Mouse (Mus musculus) stomach, postnatal 0 days (tissue): ENCODE results near the gene Notch1. TPM values are rescaled to one million over a fixed set of nuclear protein-coding genes. Genes with fewer than 3 reads are reported as not detected.
A peak's percentile ranks its signal among the peaks of the same experiment; 100 is the strongest.

Experiments
- ATAC-seq: fragments of 200-750 bp; cut with Nextera tagmentation; 2 replicates; pipeline ENCODE4 v1.8.0; 2017; ENCODE audit not compliant: low FRiP score, low TSS enrichment
- DNase-seq: peaks from one replicate; pipeline ENCODE4 v3.0.0-alpha.2; 2016; ENCODE audit warnings: low spot score
- H3K27ac ChIP-seq: fragments of 300-500 bp; sonication (generic); replicated peaks from 2 replicates; pipeline ENCODE4 v1.5.1; 2014; ENCODE audit warnings: mild to moderate bottlenecking, control low read depth
- H3K27me3 ChIP-seq: fragments of 300-500 bp; sonication (generic); 2 replicates; pipeline ENCODE4 v1.6.1; 2014; ENCODE audit warnings: low read length; ENCODE audit not compliant: control insufficient read depth, insufficient read depth
- H3K36me3 ChIP-seq: fragments of 300-500 bp; sonication (generic); 2 replicates; pipeline ENCODE4 v1.6.1; 2014; ENCODE audit warnings: low read length, mixed read lengths; ENCODE audit not compliant: control insufficient read depth, insufficient read depth
- H3K4me1 ChIP-seq: fragments of 300-500 bp; sonication (generic); replicated peaks from 2 replicates; pipeline ENCODE4 v1.6.1; 2014; ENCODE audit warnings: antibody characterized with exemption; ENCODE audit not compliant: control insufficient read depth, insufficient read depth
- H3K4me2 ChIP-seq: fragments of 300-500 bp; sonication (generic); replicated peaks from 2 replicates; pipeline ENCODE4 v1.6.1; 2014; ENCODE audit warnings: low read depth, mild to moderate bottlenecking, control low read depth, moderate library complexity
- H3K4me3 ChIP-seq: fragments of 300-500 bp; sonication (generic); 2 replicates; pipeline ENCODE4 v1.5.1; 2014; ENCODE audit warnings: low read depth, low read length, control low read depth
- H3K9ac ChIP-seq: fragments of 300-500 bp; sonication (generic); 2 replicates; pipeline ENCODE4 v1.6.1; 2014; ENCODE audit warnings: mild to moderate bottlenecking, low read length, control low read depth, mixed read lengths
- H3K9me3 ChIP-seq: fragments of 300-500 bp; sonication (generic); 2 replicates; pipeline ENCODE4 v1.6.1; 2016; ENCODE audit warnings: low read length; ENCODE audit not compliant: control insufficient read depth
- CTCF ChIP-seq: IDR thresholded peaks from 2 replicates; pipeline ENCODE4 v1.5.1; 2016; ENCODE audit warnings: antibody characterized with exemption, low read depth, mild to moderate bottlenecking, moderate library complexity
- EP300 ChIP-seq: optimal IDR thresholded peaks from 2 replicates; pipeline ENCODE3; 2016; ENCODE audit warnings: antibody characterized with exemption
- WGBS: fragments of 180-500 bp; shearing (Covaris S2); extraction: QIAGEN DNeasy Blood & Tissue Kit; methylation state at CpG from one replicate; pipeline ENCODE4 v1.1.7; 2014; 5-methylcytosine and 5-hydroxymethylcytosine counted together
- polyA plus RNA-seq: library from polyadenylated mRNA; unstranded; fragments of >200 nt; fragmentation: Nextera tagmentation; extraction: Ambion mirVana; gene quantifications from 2 replicates; pipeline ENCODE4 v1.2.1, GENCODE M21; 2015

Notch1 gene
- 4.8 and 5.6 TPM in 2 replicates for polyA plus RNA-seq

DNA sequence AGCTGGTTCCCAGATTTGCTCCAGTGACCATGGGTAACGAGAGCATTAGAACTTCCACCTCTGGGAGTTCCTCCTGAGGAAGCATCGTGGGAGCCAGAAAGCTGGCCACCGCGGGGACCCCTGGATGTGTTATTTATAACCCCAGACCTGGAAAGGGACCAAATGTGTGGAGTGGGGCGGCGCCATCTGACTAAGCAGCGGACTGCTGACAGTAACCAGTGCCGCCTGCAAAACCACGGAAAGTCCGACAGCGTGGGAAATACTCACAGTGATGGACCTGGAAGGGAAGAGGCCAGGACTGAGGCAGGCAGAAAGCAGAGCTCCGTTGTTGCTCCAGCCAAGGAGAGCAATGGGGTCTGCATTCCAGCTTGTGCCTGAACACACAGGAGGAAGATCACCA, at the start of gene Notch1:
Gene Notch1, minus strand, starts transcription at position 389 of the 400 bp plus-strand sequence.
- TF ChIP-seq EP300 (no peak), CTCF (no peak)
- Histone ChIP-seq H3K9me3 (no peaks in the 10 kb centered on the region), H3K27ac (peak within 1 kb of the TSS; percentile 65), H3K27me3 (no peaks in the 10 kb centered on the region), H3K36me3 (no peaks in the 10 kb centered on the region), H3K4me1 (peaks cover 3% of the 10 kb centered on the region; the same call in 1 of the 2 replicates), H3K4me3 (no peak within 1 kb of the TSS), H3K9ac (peak within 1 kb of the TSS; percentile 23; the same call in 1 of the 2 replicates), H3K4me2 (0 out of 2 replicates have a peak within 1 kb of the TSS, but pooled peaks have one; percentile 17)
- ATAC-seq (peak; percentile 35; the same call in 1 of the 2 replicates), DNase-seq (peak; percentile 41)
- WGBS: 30% methylated on average over 12 of the region's 12 CpGs

DNA sequence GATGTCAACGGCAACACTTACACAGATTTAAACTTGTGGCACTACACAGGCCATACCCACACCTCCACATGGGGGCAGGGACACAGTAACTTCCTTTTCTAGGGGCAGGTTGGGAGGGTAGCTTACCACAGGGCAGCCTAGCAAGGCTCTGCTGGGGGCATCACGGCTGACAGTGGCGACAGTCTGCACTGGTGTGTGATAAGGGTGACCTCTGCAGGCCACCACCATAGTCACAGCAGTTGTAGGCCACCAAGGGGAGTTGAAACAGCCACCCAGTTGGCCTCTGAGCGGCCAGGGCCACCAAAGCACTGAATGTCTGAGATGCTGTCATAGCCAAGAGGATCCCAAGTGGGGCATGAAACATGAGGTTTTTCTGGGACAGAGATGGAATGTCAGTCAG, 49.8 kb upstream of the Notch1 start:
- WGBS: 18% methylated on average over 4 of the region's 4 CpGs
- peak; percentile 35 for DNase-seq
- H3K4me3 ChIP-seq: no peak overlapping the region
- TF ChIP-seq CTCF: peak; percentile 73
- TF ChIP-seq EP300: no peak
- H3K9ac ChIP-seq: no peak overlapping the region
- no peaks in the 10 kb centered on the region for H3K9me3 ChIP-seq
- peak; percentile 53 for ATAC-seq
- H3K27me3 ChIP-seq: no peaks in the 10 kb centered on the region
- no peaks in the 10 kb centered on the region for H3K4me1 ChIP-seq
- H3K4me2 ChIP-seq: no peak overlapping the region
- H3K36me3 ChIP-seq: no peaks in the 10 kb centered on the region
- no peak overlapping the region for H3K27ac ChIP-seq

DNA sequence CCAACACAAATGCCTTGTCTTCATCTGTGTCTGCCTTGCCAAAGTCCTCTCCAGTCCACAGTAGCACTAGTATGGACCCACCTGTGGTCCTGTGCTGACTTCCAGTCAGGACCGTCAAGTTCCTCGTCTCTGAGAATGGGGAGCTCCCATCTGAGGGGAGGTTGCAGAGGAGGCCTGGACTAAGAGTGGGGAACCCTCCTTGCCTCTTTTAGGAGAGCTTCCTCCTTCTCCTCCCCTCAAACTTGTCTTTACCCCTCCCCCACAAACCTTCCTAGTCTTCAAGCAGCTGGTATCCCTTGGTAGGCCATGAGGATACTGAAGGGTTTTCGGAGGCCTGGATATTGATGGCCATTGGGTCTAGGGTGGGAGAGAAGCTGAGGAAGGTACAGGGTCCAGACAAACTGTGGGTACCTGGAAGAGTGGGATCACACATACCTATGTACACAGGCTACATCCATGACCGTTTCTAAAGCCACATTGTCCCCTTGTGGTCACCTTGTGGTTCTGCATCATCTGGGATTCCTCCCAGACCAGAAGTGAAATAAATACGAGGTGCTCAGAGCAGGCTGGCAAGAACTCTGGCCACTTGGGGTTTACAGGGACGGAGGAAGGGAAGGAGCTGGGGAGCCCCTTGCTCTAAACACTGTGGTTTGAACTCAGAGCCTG, 45.0 kb upstream of the Notch1 start:
- no peak overlapping the region for H3K4me3 ChIP-seq
- H3K4me1 ChIP-seq: peaks cover 5% of the 10 kb centered on the region; the same call in 1 of the 2 replicates
- peak; percentile 67 for ATAC-seq
- H3K36me3 ChIP-seq: no peaks in the 10 kb centered on the region
- no peak overlapping the region for H3K4me2 ChIP-seq
- no peaks in the 10 kb centered on the region for H3K9me3 ChIP-seq
- H3K27ac ChIP-seq: no peak overlapping the region
- TF ChIP-seq EP300: no peak
- peak; percentile 99 for TF ChIP-seq CTCF
- H3K9ac ChIP-seq: no peak overlapping the region
- WGBS: 45% methylated on average over 6 of the region's 6 CpGs
- no peaks in the 10 kb centered on the region for H3K27me3 ChIP-seq
- DNase-seq: peak; percentile 43

DNA sequence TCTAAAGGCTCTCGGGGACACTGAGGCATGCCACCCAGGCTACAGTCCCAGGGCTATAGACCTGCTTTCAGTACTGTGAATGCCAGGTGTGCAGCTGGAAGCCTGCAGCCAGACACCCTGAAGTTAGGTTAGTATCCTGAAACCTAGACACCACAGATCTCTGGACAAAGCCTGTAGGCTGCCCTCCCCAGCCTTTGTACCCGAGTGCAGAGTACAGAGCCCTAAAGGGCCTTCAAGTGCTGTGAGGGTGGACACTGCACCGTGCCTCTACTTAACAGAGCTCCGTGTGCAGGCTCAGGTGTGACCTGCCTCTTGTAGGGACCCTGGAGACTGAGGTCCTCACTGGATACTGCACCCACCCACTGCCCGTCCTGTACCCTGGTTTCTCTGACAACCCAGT, 44.0 kb upstream of the Notch1 start:
- Histone ChIP-seq H3K4me3 (no peak overlapping the region), H3K36me3 (no peaks in the 10 kb centered on the region), H3K27ac (no peak overlapping the region), H3K4me1 (peaks cover 5% of the 10 kb centered on the region; the same call in 1 of the 2 replicates), H3K27me3 (no peaks in the 10 kb centered on the region), H3K9ac (no peak overlapping the region), H3K9me3 (no peaks in the 10 kb centered on the region), H3K4me2 (no peak overlapping the region)
- WGBS: 85% methylated on average over 5 of the region's 5 CpGs
- TF ChIP-seq EP300 (no peak), CTCF (no peak)
- DNase-seq (no peak), ATAC-seq (no peak)

DNA sequence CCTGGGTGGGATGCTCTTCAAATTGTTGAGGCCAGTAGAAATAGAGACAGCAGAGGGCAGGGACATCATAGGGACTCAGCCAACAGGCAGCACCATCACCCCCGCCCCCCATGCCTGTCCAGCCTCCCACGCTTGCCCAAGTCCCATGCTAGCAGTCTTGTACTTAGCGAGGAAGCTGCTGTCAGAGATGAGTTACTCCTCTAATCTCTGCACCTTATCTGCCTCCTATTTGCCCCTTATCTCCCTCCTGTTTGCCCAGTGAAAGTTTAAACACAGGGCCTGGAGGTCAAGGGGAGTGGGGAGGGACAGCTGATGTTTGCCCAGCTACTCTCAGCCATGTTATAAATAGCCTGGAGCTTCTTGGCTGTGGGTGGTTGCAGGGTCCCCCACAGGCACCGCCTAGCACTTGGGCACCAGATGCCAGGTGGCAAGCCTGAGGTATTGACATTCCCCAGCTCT, 40.1 kb upstream of the Notch1 start:
- 0 out of 2 replicates have a peak overlapping the region, but pooled peaks have one; percentile 24 for H3K27ac ChIP-seq
- ATAC-seq (no peak), DNase-seq (peak; percentile 29)
- WGBS: 40% methylated on average over 4 of the region's 4 CpGs
- no peaks in the 10 kb centered on the region for H3K27me3 ChIP-seq
- H3K4me2 ChIP-seq: no peak overlapping the region; the same call in 1 of the 2 replicates
- no peak overlapping the region for H3K4me3 ChIP-seq
- peaks cover 5% of the 10 kb centered on the region; the same call in 1 of the 2 replicates for H3K4me1 ChIP-seq
- no peaks in the 10 kb centered on the region for H3K9me3 ChIP-seq
- H3K9ac ChIP-seq: no peak overlapping the region
- no peak for TF ChIP-seq EP300
- no peak for TF ChIP-seq CTCF
- no peaks in the 10 kb centered on the region for H3K36me3 ChIP-seq

DNA sequence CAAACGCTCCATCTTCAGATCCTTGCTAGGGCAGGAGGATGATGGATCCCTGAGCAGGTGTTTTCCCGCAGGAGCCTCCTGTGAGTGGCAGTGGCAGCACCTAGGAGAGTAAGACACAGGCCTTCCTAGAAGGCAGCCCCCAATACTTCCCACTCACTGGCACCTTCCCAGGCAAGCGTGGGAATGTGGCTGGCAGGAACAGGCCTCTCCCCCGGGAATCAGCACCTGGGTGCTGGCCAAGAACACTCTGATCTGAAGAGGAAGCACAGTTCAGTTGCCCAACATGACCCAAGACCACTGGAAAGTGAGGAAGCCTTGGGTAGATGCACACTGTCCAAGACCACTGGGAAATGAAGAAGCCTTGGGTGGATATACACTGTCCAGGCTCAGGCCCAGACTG, 38.6 kb upstream of the Notch1 start:
- Histone ChIP-seq H3K9me3 (no peaks in the 10 kb centered on the region), H3K9ac (no peak overlapping the region), H3K4me1 (peaks cover 5% of the 10 kb centered on the region; the same call in 1 of the 2 replicates), H3K27ac (no peak overlapping the region; the same call in 1 of the 2 replicates), H3K4me3 (no peak overlapping the region), H3K27me3 (no peaks in the 10 kb centered on the region), H3K36me3 (no peaks in the 10 kb centered on the region), H3K4me2 (no peak overlapping the region)
- DNase-seq (peak; percentile 39), ATAC-seq (no peak)
- 54% methylated on average over 4 of the region's 4 CpGs for WGBS
- TF ChIP-seq CTCF: no peak
- TF ChIP-seq EP300: no peak
